Mouse (Mus musculus): ENCODE data around the gene Slc25a41. TPM values are rescaled to one million over a fixed set of nuclear protein-coding genes. Genes with fewer than 3 reads are reported as not detected.
"Not testable (repeated sequence)": the region's sequence is repeated elsewhere in the genome, so short reads cannot be mapped to it uniquely, and the experiment has no call there.

Gene Slc25a41
- polyA plus RNA-seq, 1 experiment from 2014 or later = not detected

GRCm38 (mm10) chr17:57051679-57052078 lies 10.2 kb upstream of the Slc25a41 start:
- not testable (repeated sequence) for H3K27me3 ChIP-seq (replicated peaks; ENCODE audit: insufficient read depth, low read length); DNase-seq (ENCODE audit: low spot score); H3K9ac ChIP-seq (replicated peaks; ENCODE audit: low read depth); H3K36me3 ChIP-seq (ENCODE audit: insufficient read depth, low read length); ATAC-seq; H3K9me3 ChIP-seq (ENCODE audit: low read length); H3K27ac ChIP-seq (ENCODE audit: low read length); H3K4me3 ChIP-seq (ENCODE audit: low read depth, low read length); H3K4me1 ChIP-seq (ENCODE audit: insufficient read depth, low read depth, low read length); H3K4me2 ChIP-seq (replicated peaks; ENCODE audit: low read depth, low read length)
- WGBS = 83% methylated on average over 4 of the region's 4 CpGs
- TF ChIP-seq CTCF (IDR thresholded peaks at IDR 0.05) = peak; percentile 46

GRCm38 (mm10) chr17:57048816-57049215 lies 7.4 kb upstream of the Slc25a41 start:
- H3K4me3 ChIP-seq (ENCODE audit: low read depth, low read length) = no peak overlapping the region
- no peak overlapping the region for H3K4me2 ChIP-seq (replicated peaks; ENCODE audit: low read depth, low read length)
- H3K9ac ChIP-seq (replicated peaks; ENCODE audit: low read depth) = no peak overlapping the region
- TF ChIP-seq EP300 (IDR thresholded peaks at IDR 0.05) (no peak), CTCF (IDR thresholded peaks at IDR 0.05) (no peak)
- no peaks in the 10 kb centered on the region for H3K9me3 ChIP-seq (ENCODE audit: low read length)
- no peak overlapping the region for H3K27ac ChIP-seq (ENCODE audit: low read length)
- H3K36me3 ChIP-seq (ENCODE audit: insufficient read depth, low read length) = no peaks in the 10 kb centered on the region
- 91% methylated on average over 3 of the region's 3 CpGs for WGBS
- no peak for ATAC-seq
- H3K4me1 ChIP-seq (ENCODE audit: insufficient read depth, low read depth, low read length) = no peaks in the 10 kb centered on the region
- no peak for DNase-seq (ENCODE audit: low spot score)
- H3K27me3 ChIP-seq (replicated peaks; ENCODE audit: insufficient read depth, low read length) = no peaks in the 10 kb centered on the region

GRCm38 (mm10) chr17:57047406-57047805 lies 6.0 kb upstream of the Slc25a41 start:
- Histone ChIP-seq H3K4me3 (ENCODE audit: low read depth, low read length) (no peak overlapping the region), H3K4me2 (replicated peaks; ENCODE audit: low read depth, low read length) (no peak overlapping the region), H3K4me1 (ENCODE audit: insufficient read depth, low read depth, low read length) (no peaks in the 10 kb centered on the region), H3K36me3 (ENCODE audit: insufficient read depth, low read length) (no peaks in the 10 kb centered on the region), H3K9ac (replicated peaks; ENCODE audit: low read depth) (no peak overlapping the region), H3K9me3 (ENCODE audit: low read length) (no peaks in the 10 kb centered on the region), H3K27ac (ENCODE audit: low read length) (no peak overlapping the region), H3K27me3 (replicated peaks; ENCODE audit: insufficient read depth, low read length) (no peaks in the 10 kb centered on the region)
- DNase-seq (ENCODE audit: low spot score) (no peak), ATAC-seq (no peak)
- WGBS = 33% methylated on average over 5 of the region's 5 CpGs
- no peak for TF ChIP-seq CTCF (IDR thresholded peaks at IDR 0.05)
- no peak for TF ChIP-seq EP300 (IDR thresholded peaks at IDR 0.05)

- H3K27ac ChIP-seq (ENCODE audit: low read length) = no peak overlapping the region
- H3K27me3 ChIP-seq (replicated peaks; ENCODE audit: insufficient read depth, low read length) = no peaks in the 10 kb centered on the region
- no peak overlapping the region for H3K4me3 ChIP-seq (ENCODE audit: low read depth, low read length)
- TF ChIP-seq EP300 (IDR thresholded peaks at IDR 0.05) (no peak), CTCF (IDR thresholded peaks at IDR 0.05) (peak; percentile 45; the same call in 1 of the 2 replicates)
- ATAC-seq (no peak), DNase-seq (ENCODE audit: low spot score) (no peak)
- H3K9me3 ChIP-seq (ENCODE audit: low read length) = no peaks in the 10 kb centered on the region
- no peaks in the 10 kb centered on the region for H3K36me3 ChIP-seq (ENCODE audit: insufficient read depth, low read length)
- no peaks in the 10 kb centered on the region for H3K4me1 ChIP-seq (ENCODE audit: insufficient read depth, low read depth, low read length)
- no peak overlapping the region for H3K4me2 ChIP-seq (replicated peaks; ENCODE audit: low read depth, low read length)
- H3K9ac ChIP-seq (replicated peaks; ENCODE audit: low read depth) = no peak overlapping the region
- WGBS = 39% methylated on average over 8 of the region's 8 CpGs
These were observed 2.5 kb downstream of the Slc25a41 start for GRCm38 (mm10) chr17:57038978-57039377.

- no peak overlapping the region for H3K9ac ChIP-seq (replicated peaks; ENCODE audit: low read depth)
- 0 out of 2 replicates have a peak, but pooled peaks cover 1% of the 10 kb centered on the region for H3K36me3 ChIP-seq (ENCODE audit: insufficient read depth, low read length)
- 76% methylated on average over 4 of the region's 4 CpGs for WGBS
- peaks cover 13% of the 10 kb centered on the region; the same call in 1 of the 2 replicates for H3K4me1 ChIP-seq (ENCODE audit: insufficient read depth, low read depth, low read length)
- TF ChIP-seq EP300 (IDR thresholded peaks at IDR 0.05) (no peak), CTCF (IDR thresholded peaks at IDR 0.05) (no peak)
- no peak for DNase-seq (ENCODE audit: low spot score)
- no peak overlapping the region for H3K27ac ChIP-seq (ENCODE audit: low read length)
- no peak for ATAC-seq
- H3K27me3 ChIP-seq (replicated peaks; ENCODE audit: insufficient read depth, low read length) = no peaks in the 10 kb centered on the region
- H3K4me2 ChIP-seq (replicated peaks; ENCODE audit: low read depth, low read length) = no peak overlapping the region
- H3K4me3 ChIP-seq (ENCODE audit: low read depth, low read length) = no peak overlapping the region
- H3K9me3 ChIP-seq (ENCODE audit: low read length) = no peaks in the 10 kb centered on the region
These were observed 8.6 kb downstream of the Slc25a41 start for GRCm38 (mm10) chr17:57032854-57033253.

GRCm38 (mm10) chr17:57031661-57032420 lies 9.6 kb downstream of the Slc25a41 start:
- Histone ChIP-seq H3K4me3 (ENCODE audit: low read depth, low read length) (peak overlapping the region; percentile 4; the same call in 1 of the 2 replicates), H3K9me3 (ENCODE audit: low read length) (no peaks in the 10 kb centered on the region), H3K4me2 (replicated peaks; ENCODE audit: low read depth, low read length) (peak overlapping the region; percentile 85), H3K27me3 (replicated peaks; ENCODE audit: insufficient read depth, low read length) (no peaks in the 10 kb centered on the region), H3K9ac (replicated peaks; ENCODE audit: low read depth) (peak overlapping the region; percentile 36; the same call in 1 of the 2 replicates), H3K36me3 (ENCODE audit: insufficient read depth, low read length) (0 out of 2 replicates have a peak, but pooled peaks cover 5% of the 10 kb centered on the region), H3K4me1 (ENCODE audit: insufficient read depth, low read depth, low read length) (peaks cover 13% of the 10 kb centered on the region; the same call in 1 of the 2 replicates), H3K27ac (ENCODE audit: low read length) (peak overlapping the region; percentile 81)
- TF ChIP-seq CTCF (IDR thresholded peaks at IDR 0.05) (peak; percentile 41; the same call in 1 of the 2 replicates), EP300 (IDR thresholded peaks at IDR 0.05) (peak; percentile 53; the same call in 1 of the 2 replicates)
- peak; percentile 100 for DNase-seq (ENCODE audit: low spot score)
- peak; percentile 95 for ATAC-seq
- 0% methylated on average over 38 of the region's 38 CpGs for WGBS

Data from lung, postnatal 0 days (tissue).